In genomic region chr15:83678606-83679005, GRCm38 (mm10) we compare ENCODE assay signal across 13 mouse cellular contexts. TPM values are rescaled to one million over a fixed set of nuclear protein-coding genes. Genes with fewer than 3 reads are reported as not detected.
A peak's percentile ranks its signal among the peaks of the same experiment; 100 is the strongest.
DNase-seq lines count a peak whose midpoint lies in the region; ATAC-seq and TF ChIP-seq lines count a peak whose summit lies in the region.
"Had no signal": no experiment of that assay in that cellular context is flagged by ENCODE, and none has a peak within 500 bp of the region (broad histone marks: within the 10 kb centered on the region; RNA-seq: fewer than 3 reads in every experiment).

No protein-coding gene starts in this region.

- H3K27me3 ChIP-seq in heart, embryonic 13.5 days (replicated peaks) = peaks cover 60% of the 10 kb centered on the region
- no peaks in the 10 kb centered on the region for H3K27me3 ChIP-seq in heart, adult 2 months (ENCODE audit: control insufficient read depth, insufficient read depth, low read length)
- H3K27me3 ChIP-seq in forebrain, embryonic 15.5 days = no peaks in the 10 kb centered on the region
- H3K27me3 ChIP-seq in limb, embryonic 13.5 days = peaks cover 72% of the 10 kb centered on the region
- H3K27me3 ChIP-seq in stomach, embryonic 15.5 days (replicated peaks) = no peaks in the 10 kb centered on the region; the same call in 1 of the 2 replicates
- 0 out of 2 replicates have a peak, but pooled peaks cover 9% of the 10 kb centered on the region for H3K27me3 ChIP-seq in intestine, embryonic 16.5 days (replicated peaks; ENCODE audit: control insufficient read depth, insufficient read depth, low read length)

- H3K36me3 ChIP-seq in heart, embryonic 13.5 days = no peaks in the 10 kb centered on the region
- H3K36me3 ChIP-seq in heart, adult 2 months (ENCODE audit: control insufficient read depth, insufficient read depth, low read length) = no peaks in the 10 kb centered on the region
- H3K36me3 ChIP-seq in forebrain, embryonic 15.5 days = no peaks in the 10 kb centered on the region
- H3K36me3 ChIP-seq in limb, embryonic 13.5 days = no peaks in the 10 kb centered on the region; the same call in 1 of the 2 replicates
- no peaks in the 10 kb centered on the region for H3K36me3 ChIP-seq in stomach, embryonic 15.5 days
- no peaks in the 10 kb centered on the region for H3K36me3 ChIP-seq in intestine, embryonic 16.5 days (ENCODE audit: control insufficient read depth, insufficient read depth, low read length)

- H3K9ac ChIP-seq in heart, embryonic 13.5 days = peak overlapping the region; percentile 30
- no peak overlapping the region for H3K9ac ChIP-seq in heart, adult 2 months (ENCODE audit: low read depth, low read length)
- no peak overlapping the region for H3K9ac ChIP-seq in forebrain, embryonic 15.5 days (replicated peaks)
- no peak overlapping the region for H3K9ac ChIP-seq in limb, embryonic 13.5 days
- H3K9ac ChIP-seq in stomach, embryonic 15.5 days = no peak overlapping the region
- no peak overlapping the region for H3K9ac ChIP-seq in intestine, embryonic 16.5 days (ENCODE audit: low read depth, low read length)

- intact Hi-C loops in heart, adult 2 months (cut with DNase I) = no loop called here

- DNase-seq in heart, adult 2 months = no peak
- DNase-seq in lung, adult 18-20 months = no peak
- DNase-seq in layer of hippocampus, adult 9-11 months = no peak
- DNase-seq: heart, adult 18-20 months; liver had no signal

- ATAC-seq in heart, embryonic 13.5 days (ENCODE audit: extremely low read depth, insufficient number of reproducible peaks, low FRiP score, low TSS enrichment) = no peak
- peak; percentile 46; the same call in 1 of the 2 replicates for ATAC-seq in forebrain, embryonic 15.5 days (replicated peaks)
- ATAC-seq in limb, embryonic 13.5 days (ENCODE audit: low FRiP score, low read depth) = peak; percentile 26; the same call in 1 of the 2 replicates
- no peak for ATAC-seq in stomach, embryonic 15.5 days (ENCODE audit: insufficient read depth, low FRiP score, low read depth)
- ATAC-seq in intestine, embryonic 16.5 days = no peak
- ATAC-seq: Patski had no signal

- peaks cover 27% of the 10 kb centered on the region for H3K4me1 ChIP-seq in heart, embryonic 13.5 days
- peaks cover 4% of the 10 kb centered on the region for H3K4me1 ChIP-seq in heart, adult 2 months (ENCODE audit: control insufficient read depth, insufficient read depth, low read length)
- peaks cover 13% of the 10 kb centered on the region for H3K4me1 ChIP-seq in forebrain, embryonic 15.5 days
- H3K4me1 ChIP-seq in limb, embryonic 13.5 days = peaks cover 63% of the 10 kb centered on the region
- H3K4me1 ChIP-seq in stomach, embryonic 15.5 days = peaks cover 17% of the 10 kb centered on the region
- peaks cover 15% of the 10 kb centered on the region for H3K4me1 ChIP-seq in intestine, embryonic 16.5 days (ENCODE audit: control insufficient read depth, insufficient read depth, low read length)

- H3K9me3 ChIP-seq in heart, embryonic 13.5 days = no peaks in the 10 kb centered on the region
- no peaks in the 10 kb centered on the region for H3K9me3 ChIP-seq in forebrain, embryonic 15.5 days
- no peaks in the 10 kb centered on the region for H3K9me3 ChIP-seq in limb, embryonic 13.5 days
- H3K9me3 ChIP-seq in stomach, embryonic 15.5 days = no peaks in the 10 kb centered on the region
- no peaks in the 10 kb centered on the region for H3K9me3 ChIP-seq in intestine, embryonic 16.5 days (ENCODE audit: control insufficient read depth, low read length)

- TF ChIP-seq POLR2A in heart, adult 2 months (IDR thresholded peaks at IDR 0.05; ENCODE audit: insufficient read depth, low read depth, low read length) = no peak

- TF ChIP-seq CTCF in heart, adult 2 months (IDR thresholded peaks at IDR 0.05) = no peak

- H3K79me2 ChIP-seq in heart, adult 2 months (replicated peaks; ENCODE audit: control insufficient read depth, insufficient read depth, low read length) = no peaks in the 10 kb centered on the region

- 11% methylated on average over 11 of the region's 11 CpGs for WGBS in heart, embryonic 13.5 days
- 28% methylated on average over 11 of the region's 11 CpGs for WGBS in heart, adult 2 months
- 8% methylated on average over 11 of the region's 11 CpGs for WGBS in forebrain, embryonic 15.5 days
- 3% methylated on average over 11 of the region's 11 CpGs for WGBS in limb, embryonic 13.5 days
- WGBS in stomach, embryonic 15.5 days = 15% methylated on average over 11 of the region's 11 CpGs
- WGBS in intestine, embryonic 16.5 days = 16% methylated on average over 11 of the region's 11 CpGs

- H3K4me2 ChIP-seq in heart, embryonic 13.5 days = no peak overlapping the region
- H3K4me2 ChIP-seq in forebrain, embryonic 15.5 days (replicated peaks) = no peak overlapping the region
- peak overlapping the region; percentile 50 for H3K4me2 ChIP-seq in limb, embryonic 13.5 days (replicated peaks)
- H3K4me2 ChIP-seq in stomach, embryonic 15.5 days = no peak overlapping the region
- H3K4me2 ChIP-seq in intestine, embryonic 16.5 days (ENCODE audit: low read depth, low read length) = no peak overlapping the region

- H3K27ac ChIP-seq in heart, embryonic 13.5 days (replicated peaks) = peak overlapping the region; percentile 3; the same call in 1 of the 2 replicates
- H3K27ac ChIP-seq in heart, adult 2 months = no peak overlapping the region
- 0 out of 2 replicates have a peak overlapping the region, but pooled peaks have one; percentile 15 for H3K27ac ChIP-seq in forebrain, embryonic 15.5 days (replicated peaks)
- peak overlapping the region; percentile 77 for H3K27ac ChIP-seq in limb, embryonic 13.5 days
- 0 out of 2 replicates have a peak overlapping the region, but pooled peaks have one; percentile 22 for H3K27ac ChIP-seq in stomach, embryonic 15.5 days
- H3K27ac ChIP-seq in intestine, embryonic 16.5 days (ENCODE audit: low read length) = no peak overlapping the region
- H3K27ac ChIP-seq: kidney, postnatal 0 days had no signal

- no peak for TF ChIP-seq EP300 in heart, adult 2 months (IDR thresholded peaks at IDR 0.05; ENCODE audit: insufficient read depth, low read depth, low read length)

- no peak overlapping the region for H3K4me3 ChIP-seq in heart, embryonic 13.5 days
- no peak overlapping the region for H3K4me3 ChIP-seq in heart, adult 2 months
- no peak overlapping the region for H3K4me3 ChIP-seq in forebrain, embryonic 15.5 days
- H3K4me3 ChIP-seq in limb, embryonic 13.5 days = no peak overlapping the region
- H3K4me3 ChIP-seq in stomach, embryonic 15.5 days (replicated peaks) = no peak overlapping the region
- no peak overlapping the region for H3K4me3 ChIP-seq in intestine, embryonic 16.5 days (ENCODE audit: low read length)

RNA-seq across cellular contexts. Expression of gene Scube1, which starts 46.2 kb away (rescaled TPM):
- 9.1 and 11.0 TPM in 2 replicates for polyA plus RNA-seq in heart, embryonic 13.5 days (2015; fragmentation: Nextera tagmentation; extraction: Ambion mirVana)
- 1 to 10 TPM in 1 of 2 experiments, under 1 TPM in 1; 0.65 to 1.3 TPM for total RNA-seq in heart, adult 2 months (2021)
- polyA plus RNA-seq in heart, adult 2 months (2012; rRNA removed) = 2.2 and 3.0 TPM in 2 replicates
- polyA plus RNA-seq in forebrain, embryonic 15.5 days (2015; fragmentation: Nextera tagmentation; extraction: Ambion mirVana) = 17.9 and 20.9 TPM in 2 replicates
- 18.5 and 22.0 TPM in 2 replicates for polyA plus RNA-seq in limb, embryonic 13.5 days (2015; fragmentation: Nextera tagmentation; extraction: Ambion mirVana)
- polyA plus RNA-seq in stomach, embryonic 15.5 days (2015; fragmentation: Nextera tagmentation; extraction: Ambion mirVana) = 10.3 and 10.9 TPM in 2 replicates
- polyA plus RNA-seq in intestine, embryonic 16.5 days (2015; fragmentation: Nextera tagmentation; extraction: Ambion mirVana) = 3.6 and 4.1 TPM in 2 replicates
- total RNA-seq: megakaryocyte, adult 5-6 weeks had no signal

Comparison
In these comparisons a context has a peak if more than half of its experiments do, and no peak if none do; other contexts are left out.
1. H3K27ac ChIP-seq: peak in heart, embryonic 13.5 days (single experiment), forebrain, embryonic 15.5 days (single experiment), limb, embryonic 13.5 days (single experiment) and stomach, embryonic 15.5 days (single experiment); none in heart, adult 2 months (single experiment) and intestine, embryonic 16.5 days (single experiment).
2. ATAC-seq: peak in forebrain, embryonic 15.5 days (single experiment) and limb, embryonic 13.5 days (single experiment); none in heart, embryonic 13.5 days (single experiment), stomach, embryonic 15.5 days (single experiment) and intestine, embryonic 16.5 days (single experiment).